Mouse (Mus musculus) heart, postnatal 0 days (tissue): ENCODE measurements at regions not wholly inside any gene's neighbourhood (a gene's known extent, or its start where the extent isn't known, plus 50 kb on each side); places are given as distances from the start of the nearest gene placed in this dataset.

Experiments
- ATAC-seq: fragments of 200-750 bp; cut with Nextera tagmentation; 2 replicates; pipeline ENCODE4 v1.8.0; 2017; ENCODE audit warnings: low read depth, moderate number of reproducible peaks, moderate library complexity; ENCODE audit not compliant: insufficient read depth
- DNase-seq: peaks from one replicate; pipeline ENCODE4 v3.0.0-alpha.2; 2016; ENCODE audit warnings: low spot score
- H3K27ac ChIP-seq: fragments of 300-500 bp; sonication (generic); 2 replicates; pipeline ENCODE4 v1.5.1; 2014; ENCODE audit warnings: low read depth, mild to moderate bottlenecking
- H3K27me3 ChIP-seq: fragments of 300-500 bp; sonication (generic); 2 replicates; pipeline ENCODE4 v1.6.1; 2014; ENCODE audit warnings: low read length, mixed read lengths; ENCODE audit not compliant: control insufficient read depth, insufficient read depth
- H3K36me3 ChIP-seq: fragments of 300-500 bp; sonication (generic); replicated peaks from 2 replicates; pipeline ENCODE4 v1.6.1; 2014; ENCODE audit warnings: low read length, mixed read lengths; ENCODE audit not compliant: control insufficient read depth, insufficient read depth
- H3K4me1 ChIP-seq: fragments of 300-500 bp; sonication (generic); 2 replicates; pipeline ENCODE4 v1.6.1; 2014; ENCODE audit warnings: antibody characterized with exemption; ENCODE audit not compliant: control insufficient read depth, insufficient read depth
- H3K4me2 ChIP-seq: fragments of 300-500 bp; sonication (generic); 2 replicates; pipeline ENCODE4 v1.6.1; 2014; ENCODE audit warnings: low read depth, mild to moderate bottlenecking, low read length, moderate library complexity
- H3K4me3 ChIP-seq: fragments of 300-500 bp; sonication (generic); 2 replicates; pipeline ENCODE4 v1.5.1; 2014; ENCODE audit warnings: low read depth, low read length
- H3K9ac ChIP-seq: fragments of 300-500 bp; sonication (generic); replicated peaks from 2 replicates; pipeline ENCODE4 v1.6.1; 2014; ENCODE audit warnings: low read depth, low read length, mixed read lengths
- H3K9me3 ChIP-seq: fragments of 300-500 bp; sonication (generic); replicated peaks from 2 replicates; pipeline ENCODE4 v1.6.1; 2016; ENCODE audit warnings: low read length; ENCODE audit not compliant: control insufficient read depth
- CTCF ChIP-seq: IDR thresholded peaks from 2 replicates; pipeline ENCODE4 v1.5.1; 2016; ENCODE audit warnings: antibody characterized with exemption, control low read depth, low read depth
- EP300 ChIP-seq: IDR thresholded peaks from 2 replicates; pipeline ENCODE4 v1.6.1; 2016; ENCODE audit warnings: antibody characterized with exemption, low read depth
- WGBS: fragments of 180-500 bp; shearing (Covaris S2); extraction: QIAGEN DNeasy Blood & Tissue Kit; methylation state at CpG from one replicate; pipeline ENCODE4 v1.1.7; 2014; 5-methylcytosine and 5-hydroxymethylcytosine counted together

DNA sequence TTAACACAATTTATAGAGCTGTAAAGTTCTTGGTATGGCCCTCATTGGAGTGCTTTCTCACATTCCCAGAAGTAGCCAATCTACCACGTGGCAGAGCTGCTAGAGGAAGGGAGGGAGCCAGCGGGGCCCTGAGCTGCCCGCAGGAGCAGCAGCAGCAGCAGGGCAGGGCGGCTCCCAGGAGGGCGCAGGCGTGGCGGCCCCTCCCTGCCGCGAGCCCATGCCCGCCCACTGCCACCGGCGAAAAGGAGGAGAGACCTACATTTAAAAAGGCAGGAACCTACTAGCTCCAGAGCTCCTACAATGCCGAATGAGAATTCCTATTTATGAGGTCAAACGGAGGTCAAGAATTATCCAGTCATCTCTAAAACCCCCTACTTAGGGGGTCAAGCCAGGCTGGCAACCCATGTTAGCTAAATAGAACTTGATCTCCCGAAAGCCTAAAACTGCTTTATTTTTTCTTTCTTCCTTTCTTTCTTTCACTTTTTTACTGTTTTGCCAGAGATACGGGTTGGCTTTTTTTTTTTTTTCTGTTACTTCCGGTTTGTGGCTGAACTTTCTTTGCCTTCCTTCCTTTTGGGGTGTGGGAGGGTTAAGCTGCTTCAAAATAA is 297.9 kb upstream of the Klf3 start:
- Histone ChIP-seq H3K4me1 (peaks cover 4% of the 10 kb centered on the region; the same call in 1 of the 2 replicates), H3K9ac (peak overlapping the region; percentile 54), H3K27ac (peak overlapping the region; percentile 82), H3K9me3 (no peaks in the 10 kb centered on the region), H3K4me3 (peak overlapping the region; percentile 46), H3K27me3 (no peaks in the 10 kb centered on the region), H3K4me2 (peak overlapping the region; percentile 72), H3K36me3 (no peaks in the 10 kb centered on the region)
- TF ChIP-seq CTCF (no peak), EP300 (no peak)
- under 1% methylated on average over 17 of the region's 17 CpGs for WGBS
- ATAC-seq (peak; percentile 87), DNase-seq (peak; percentile 77)

DNA sequence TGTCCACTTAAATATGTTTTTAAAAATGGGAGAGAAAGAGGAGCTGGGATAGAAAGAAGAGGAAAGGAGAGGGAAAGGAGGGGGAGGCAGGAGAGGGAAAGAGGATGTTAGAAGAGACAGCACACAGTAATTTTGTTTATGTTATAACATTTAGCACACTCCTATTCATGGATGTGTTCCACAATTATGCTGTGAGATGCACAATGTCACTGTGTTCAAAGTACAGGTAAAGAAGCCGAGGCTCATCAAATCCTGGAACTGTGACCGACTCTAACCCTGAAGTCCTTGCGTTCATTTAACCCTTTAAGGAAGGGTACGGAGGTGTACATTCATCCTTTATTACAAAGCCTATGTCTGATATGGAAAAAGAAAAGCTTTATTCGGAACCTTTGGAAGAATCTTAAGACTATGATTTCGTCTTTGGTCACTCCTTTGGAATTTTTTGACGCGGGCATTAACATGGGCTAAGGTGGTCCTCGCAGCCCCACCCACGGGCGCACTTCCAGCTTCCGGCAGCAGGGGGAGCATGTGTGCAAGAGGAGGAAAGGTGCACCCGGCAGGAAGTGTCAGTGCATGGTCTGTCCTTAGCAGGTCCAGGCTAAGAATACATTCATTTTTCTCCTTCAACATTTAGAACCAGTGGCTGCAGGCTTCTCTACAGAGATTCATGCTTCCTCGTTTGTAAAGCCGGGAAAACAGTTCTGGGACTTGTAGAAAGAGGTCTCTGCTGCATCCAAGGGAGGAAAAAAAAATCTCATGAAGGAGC is 297.2 kb upstream of the Klf3 start:
- Histone ChIP-seq H3K9ac (peak overlapping the region; percentile 54; the same call in 1 of the 2 replicates), H3K36me3 (no peaks in the 10 kb centered on the region), H3K9me3 (no peaks in the 10 kb centered on the region), H3K4me3 (peak overlapping the region; percentile 46), H3K4me1 (no peaks in the 10 kb centered on the region; the same call in 1 of the 2 replicates), H3K27ac (peak overlapping the region; percentile 82), H3K27me3 (no peaks in the 10 kb centered on the region), H3K4me2 (peak overlapping the region; percentile 72)
- 2% methylated on average over 15 of the region's 15 CpGs for WGBS
- ATAC-seq (peak; percentile 68), DNase-seq (peak; percentile 62)
- TF ChIP-seq EP300 (peak; percentile 23; the same call in 1 of the 2 replicates), CTCF (peak; percentile 97)

DNA sequence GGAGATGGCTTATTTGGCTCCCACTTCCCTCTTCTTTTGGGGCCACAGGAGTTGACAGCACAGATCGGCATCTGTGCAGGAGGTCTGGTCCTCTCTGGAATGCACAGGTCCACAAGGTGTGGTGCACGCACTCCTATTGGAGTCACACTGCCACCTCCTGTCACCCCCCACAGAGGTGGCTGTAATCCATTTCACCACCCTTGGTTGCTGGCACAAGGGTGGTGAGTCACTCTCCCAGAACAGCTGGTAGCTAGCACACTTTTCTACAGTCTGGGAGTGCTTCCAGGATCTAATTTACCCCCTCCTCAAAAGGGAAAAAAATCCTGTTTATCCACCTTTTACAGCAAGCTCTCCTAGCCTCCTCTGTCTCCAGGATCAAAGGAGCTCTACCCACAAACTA is 294.6 kb upstream of the Klf3 start:
- Histone ChIP-seq H3K4me3 (no peak overlapping the region), H3K9me3 (no peaks in the 10 kb centered on the region), H3K4me1 (no peaks in the 10 kb centered on the region; the same call in 1 of the 2 replicates), H3K4me2 (no peak overlapping the region), H3K27me3 (no peaks in the 10 kb centered on the region), H3K36me3 (no peaks in the 10 kb centered on the region), H3K27ac (no peak overlapping the region), H3K9ac (no peak overlapping the region)
- TF ChIP-seq CTCF (no peak), EP300 (no peak)
- 55% methylated on average over 2 of the region's 2 CpGs for WGBS
- ATAC-seq (no peak), DNase-seq (no peak)

DNA sequence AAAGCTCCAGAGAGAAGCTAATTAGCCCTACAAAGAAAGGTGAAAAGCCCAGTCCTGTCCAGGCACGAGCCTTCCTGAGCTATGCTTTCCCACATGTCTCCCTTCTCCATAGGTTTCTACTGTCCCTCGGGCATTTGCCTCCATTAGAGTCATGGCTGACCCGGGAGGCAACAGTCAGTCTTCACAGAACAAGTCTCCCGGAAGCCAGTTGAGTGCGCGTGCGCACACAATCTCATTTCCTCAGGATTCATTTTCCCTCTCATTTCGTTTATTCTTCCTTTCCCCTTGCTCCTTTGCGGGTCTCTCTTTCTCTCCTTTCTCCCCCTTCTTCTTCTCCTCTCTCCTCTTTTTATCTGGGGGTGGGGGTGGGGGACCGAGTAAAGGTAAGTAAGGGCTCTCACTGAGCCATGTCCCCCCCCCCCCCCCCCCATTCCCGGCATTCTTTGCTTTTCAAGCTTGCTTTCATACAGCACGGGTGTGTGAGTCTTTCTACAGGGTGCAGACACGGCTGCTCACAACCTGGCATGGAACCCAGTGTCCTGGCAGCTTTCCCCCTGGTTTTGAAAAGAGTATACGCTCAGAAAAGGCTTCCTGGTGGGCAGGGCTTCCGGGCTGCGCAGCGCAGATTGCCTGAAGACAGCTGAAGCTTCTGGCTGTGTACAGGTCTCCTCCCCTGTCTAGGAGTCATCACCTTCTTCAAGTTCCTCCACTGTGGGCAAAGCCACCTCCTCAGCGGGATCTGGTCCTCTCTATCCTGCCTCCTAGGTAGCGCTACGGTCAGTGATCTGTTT is 289.8 kb upstream of the Klf3 start:
- ATAC-seq: no peak
- Histone ChIP-seq H3K9me3 (no peaks in the 10 kb centered on the region), H3K36me3 (no peaks in the 10 kb centered on the region), H3K4me2 (no peak overlapping the region), H3K4me3 (no peak overlapping the region), H3K27me3 (no peaks in the 10 kb centered on the region), H3K27ac (no peak overlapping the region), H3K4me1 (no peaks in the 10 kb centered on the region; the same call in 1 of the 2 replicates), H3K9ac (no peak overlapping the region)
- no peak for DNase-seq
- TF ChIP-seq CTCF (no peak), EP300 (no peak)
- 67% methylated on average over 20 of the region's 20 CpGs for WGBS

DNA sequence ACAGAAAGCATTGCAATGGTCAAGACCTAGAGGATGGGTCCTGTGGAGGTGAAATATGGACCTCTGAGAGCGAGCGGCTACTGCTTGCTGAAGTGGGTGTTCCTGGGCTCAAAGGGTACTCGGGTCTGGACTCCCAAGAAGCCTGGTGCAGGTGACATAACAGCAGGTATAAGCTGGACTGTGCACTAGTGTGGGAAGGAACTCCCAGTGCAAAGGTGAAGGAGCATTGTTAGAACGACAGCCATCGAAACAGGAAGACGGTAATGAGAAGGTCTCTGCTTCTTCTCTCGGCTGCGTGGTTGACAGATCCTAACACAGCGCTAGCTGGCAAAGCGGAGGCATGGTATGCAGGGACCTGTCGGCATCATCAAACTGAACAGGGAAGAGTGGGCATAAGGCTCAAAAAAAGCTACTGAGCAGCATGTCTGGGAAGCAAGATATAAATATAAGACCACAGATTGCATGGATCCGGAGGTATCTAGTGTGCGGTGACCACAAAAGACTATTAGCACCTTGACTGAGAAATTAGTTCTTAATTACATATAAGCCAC is 287.0 kb upstream of the Klf3 start:
- H3K27me3 ChIP-seq: no peaks in the 10 kb centered on the region
- H3K4me3 ChIP-seq: no peak overlapping the region
- no peak overlapping the region for H3K4me2 ChIP-seq
- ATAC-seq (no peak), DNase-seq (no peak)
- TF ChIP-seq EP300 (no peak), CTCF (no peak)
- H3K4me1 ChIP-seq: no peaks in the 10 kb centered on the region; the same call in 1 of the 2 replicates
- WGBS: 60% methylated on average over 13 of the region's 13 CpGs
- H3K36me3 ChIP-seq: no peaks in the 10 kb centered on the region
- H3K9me3 ChIP-seq: no peaks in the 10 kb centered on the region
- H3K9ac ChIP-seq: no peak overlapping the region
- H3K27ac ChIP-seq: no peak overlapping the region
